Mouse (Mus musculus) heart, postnatal 0 days (tissue): ENCODE data around the gene Phlda1.

ENCODE experiments used
- CTCF ChIP-seq: IDR thresholded peaks from 2 replicates; pipeline ENCODE4 v1.5.1; 2016; ENCODE audit warnings: antibody characterized with exemption, control low read depth, low read depth
- EP300 ChIP-seq: IDR thresholded peaks from 2 replicates; pipeline ENCODE4 v1.6.1; 2016; ENCODE audit warnings: antibody characterized with exemption, low read depth

GRCm38 (mm10) chr10:111527057-111527456 is 21.0 kb downstream of the Phlda1 start:
- TF ChIP-seq CTCF (no peak), EP300 (no peak)
